Mouse (Mus musculus) spleen, adult 18-20 months (tissue): Measurements from ENCODE around the gene Adcy10.
A peak's percentile ranks its signal among the peaks of the same experiment; 100 is the strongest.

Experiments used
- DNase-seq, 2 experiments: peaks; one replicate each; pipeline ENCODE4 v3.0.0; 2022; ENCODE audit warnings: mixed read lengths in 2 of 2

Gene Adcy10

DNA sequence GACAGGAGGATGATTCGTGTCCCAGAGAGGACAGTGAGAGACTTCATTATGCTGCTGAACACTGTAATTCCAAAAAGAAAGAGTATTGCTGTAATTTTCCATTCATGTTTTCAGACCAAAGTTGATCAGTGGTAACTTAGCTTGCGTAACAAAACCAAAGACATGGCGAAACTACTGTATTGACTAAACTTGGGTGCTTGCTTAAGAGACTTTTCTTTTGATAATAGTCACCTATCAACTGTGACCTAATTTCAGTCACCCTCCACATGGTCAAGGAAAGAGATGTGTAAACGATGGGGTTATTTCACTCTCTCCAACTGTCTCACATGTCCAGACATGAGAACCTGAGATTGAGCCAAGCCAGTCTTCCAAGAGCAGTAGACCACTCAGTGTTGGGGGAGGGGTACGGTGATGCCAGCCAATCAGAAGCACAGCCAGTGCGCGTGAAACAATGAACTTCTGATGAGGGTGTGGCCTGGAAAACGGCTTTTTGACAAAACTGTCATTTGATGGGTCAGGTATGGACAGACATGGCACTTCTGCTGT, at the start of gene Adcy10:
TSS of gene Adcy10 (plus strand) at position 496 of the 546 bp plus-strand sequence.
- no peak for DNase-seq

- no peak for DNase-seq
Measured at GRCm38 (mm10) chr1:165438289-165439021, 46.5 kb upstream of the Adcy10 start.

- DNase-seq, result no peak
Measured at GRCm38 (mm10) chr1:165440788-165441187, 44.2 kb upstream of the Adcy10 start.

DNA sequence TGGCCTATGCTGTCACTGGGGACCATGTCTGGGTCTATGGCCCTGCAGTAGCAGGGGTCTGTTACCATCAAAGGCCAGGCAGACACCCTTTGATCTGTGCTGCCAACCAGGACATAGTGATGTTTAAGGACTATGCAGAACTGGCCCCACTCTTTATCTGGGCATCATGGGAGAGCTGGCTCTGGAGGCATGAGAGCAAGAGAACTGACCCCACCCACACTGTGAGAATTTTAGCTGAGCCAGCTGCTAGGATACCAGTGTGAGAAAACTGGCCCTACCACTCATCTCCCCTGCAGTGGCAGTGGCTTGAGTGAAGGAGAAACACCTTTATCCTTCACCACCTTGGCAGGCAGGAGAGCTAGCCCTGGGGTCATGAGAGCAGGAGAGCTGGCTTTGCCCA, 43.8 kb upstream of the Adcy10 start:
- no peak for DNase-seq

DNA sequence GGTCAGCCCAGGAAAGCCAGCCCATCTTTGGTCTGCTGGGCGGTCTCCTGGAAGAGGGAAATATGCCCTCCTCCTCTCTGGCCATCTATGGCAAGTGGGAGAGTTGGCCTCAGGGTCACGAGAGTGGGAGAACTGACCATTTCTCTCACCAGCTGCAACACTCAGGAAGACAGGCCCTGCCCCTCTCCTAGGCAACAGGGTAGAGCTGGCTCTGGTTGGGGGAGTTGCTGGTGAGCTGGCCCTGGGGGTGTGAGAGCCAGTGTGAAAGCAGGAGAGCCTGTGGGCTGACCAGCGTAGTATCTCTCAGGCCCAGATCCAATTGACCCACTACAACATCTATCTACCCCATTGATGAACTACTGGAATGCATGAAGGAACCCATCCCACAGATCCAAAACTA, 43.3 kb upstream of the Adcy10 start:
- no peak for DNase-seq

- DNase-seq, result no peak
Measured at GRCm38 (mm10) chr1:165459041-165459502, 25.9 kb upstream of the Adcy10 start.

DNA sequence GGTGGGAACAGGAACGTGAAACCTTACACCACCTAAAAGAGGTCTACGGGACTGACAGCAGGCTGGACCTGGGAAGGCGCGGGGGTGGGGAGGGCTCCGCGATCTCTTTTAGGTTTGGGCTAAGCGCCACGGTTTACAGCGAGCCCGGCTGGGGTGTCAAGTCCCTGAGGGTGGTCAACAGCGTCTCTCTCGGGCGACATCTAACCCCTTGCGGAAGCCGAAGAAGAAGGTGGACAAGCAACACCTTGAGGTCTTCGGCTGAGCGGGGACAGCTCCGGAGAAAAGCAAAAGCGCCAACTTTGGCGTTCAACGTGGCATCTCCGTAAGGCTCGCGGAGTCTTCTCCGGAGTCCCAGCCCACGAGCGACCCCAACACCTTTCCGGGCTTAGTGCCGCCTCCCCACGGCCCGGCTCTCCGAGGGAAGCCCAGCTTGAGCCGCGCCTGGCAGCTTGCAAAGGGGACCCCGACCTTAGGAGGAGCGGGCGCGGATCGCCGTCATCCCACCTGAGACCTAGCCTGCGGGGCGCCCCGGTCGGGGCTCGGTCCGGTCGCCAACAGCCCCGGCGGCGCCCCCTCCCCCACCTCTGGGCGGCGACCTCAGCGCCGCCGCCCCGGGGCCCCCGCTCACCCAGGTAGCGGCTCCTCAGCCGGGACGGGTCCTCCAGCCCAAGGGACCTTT, 25.3 kb upstream of the Adcy10 start:
- peak; percentile 42 to 58 for DNase-seq

DNA sequence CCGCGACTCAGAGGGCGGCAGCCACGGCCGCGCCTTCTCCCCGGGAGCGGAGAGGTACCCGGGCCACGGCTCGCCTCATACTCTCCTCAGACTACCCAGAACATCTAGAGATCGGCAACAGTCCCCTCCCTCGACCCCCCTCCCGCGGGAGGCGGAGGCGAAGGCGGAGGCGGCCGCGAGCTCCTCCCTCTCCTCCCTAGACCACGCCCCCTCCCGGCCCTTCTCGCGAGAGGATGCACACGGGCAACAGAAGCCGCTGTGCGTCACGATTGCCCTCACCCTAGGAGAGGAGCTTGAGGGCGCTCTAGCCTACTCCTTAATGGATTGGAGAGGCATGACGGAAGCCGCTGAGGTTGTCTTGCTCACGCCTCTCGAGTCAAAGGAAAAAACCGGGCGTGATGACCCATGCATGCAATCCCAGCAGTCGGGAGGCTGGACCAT, 24.6 kb upstream of the Adcy10 start, which contains the start of the genes Dcaf6 and Mpc2:
TSS of gene Dcaf6 (minus strand) at position 116 of the 441 bp plus-strand sequence.
TSS of gene Mpc2 (plus strand) at position 278 of the 441 bp plus-strand sequence.
- DNase-seq, result peak; percentile 100

- peak; percentile 99 for DNase-seq
Measured at GRCm38 (mm10) chr1:165460801-165461377, 24.1 kb upstream of the Adcy10 start.

GRCm38 (mm10) chr1:165461681-165462080, 23.3 kb upstream of the Adcy10 start:
- DNase-seq, result no peak

GRCm38 (mm10) chr1:165462861-165463260, 22.1 kb upstream of the Adcy10 start:
- DNase-seq, result no peak

- no peak for DNase-seq
Measured at GRCm38 (mm10) chr1:165464574-165464973, 20.4 kb upstream of the Adcy10 start.

GRCm38 (mm10) chr1:165468971-165469370, 16.0 kb upstream of the Adcy10 start:
- DNase-seq, result no peak

- DNase-seq, result no peak
Measured at GRCm38 (mm10) chr1:165469717-165470116, 15.3 kb upstream of the Adcy10 start.

- no peak for DNase-seq
Measured at GRCm38 (mm10) chr1:165471490-165471889, 13.5 kb upstream of the Adcy10 start.

GRCm38 (mm10) chr1:165486108-165486507, 1.1 kb downstream of the Adcy10 start:
- no peak for DNase-seq

DNA sequence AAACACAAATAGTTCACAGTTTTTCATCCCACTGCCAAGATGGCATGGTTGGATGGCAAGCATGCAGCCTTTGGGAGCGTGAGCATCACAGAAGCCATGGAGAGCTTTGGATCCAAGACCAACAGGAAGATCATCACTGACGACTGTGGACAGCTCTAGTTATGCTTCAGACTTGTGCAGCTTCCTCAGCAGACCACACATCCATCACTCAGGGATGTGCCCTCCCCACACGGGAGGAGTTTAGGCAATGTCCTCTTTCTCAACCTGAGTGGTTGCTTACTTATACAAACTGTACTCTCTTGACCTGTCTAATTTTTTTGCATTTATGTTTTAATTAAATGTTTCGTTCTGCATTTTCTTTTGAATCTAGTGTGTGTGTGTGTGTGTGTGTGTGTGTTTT, 4.2 kb downstream of the Adcy10 start:
- DNase-seq, result no peak

GRCm38 (mm10) chr1:165498856-165499255, 13.9 kb downstream of the Adcy10 start:
- DNase-seq, result no peak

DNA sequence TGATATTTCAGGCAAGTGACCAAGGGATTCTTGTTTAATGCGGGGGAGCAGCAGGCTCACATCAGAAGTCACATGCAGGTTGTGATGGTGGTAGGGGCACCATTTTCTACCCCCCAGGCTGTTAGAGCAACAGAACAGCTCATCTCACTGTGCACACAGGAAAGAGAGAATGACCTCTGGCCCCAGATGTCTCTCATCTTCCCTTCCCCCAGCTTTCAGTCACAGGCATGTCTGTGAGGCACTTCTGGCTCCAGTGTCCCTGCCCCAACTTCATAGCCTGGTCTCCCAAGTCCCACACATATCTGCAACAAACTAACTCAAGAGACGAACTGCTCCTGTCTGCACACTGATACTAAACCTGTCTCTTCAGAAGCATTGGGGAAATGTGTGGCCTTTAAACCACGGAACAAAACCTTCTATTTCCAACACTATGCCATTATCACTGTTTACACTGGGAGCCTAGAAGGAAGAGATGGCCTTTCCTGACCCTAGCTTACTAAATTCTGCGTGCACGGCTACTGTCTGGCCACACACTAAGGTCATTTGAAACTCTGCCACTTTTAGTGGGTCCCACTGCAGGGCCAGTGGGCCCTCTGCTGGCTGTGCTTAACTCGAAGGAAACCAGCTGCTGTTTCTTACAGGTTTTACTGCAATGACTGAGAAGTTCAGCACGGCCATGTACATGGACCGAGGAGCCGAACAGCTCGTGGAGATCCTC, 18.5 kb downstream of the Adcy10 start:
- peak in 1 of 2 experiments; percentile 31 for DNase-seq

- no peak for DNase-seq
Measured at GRCm38 (mm10) chr1:165506303-165506702, 21.3 kb downstream of the Adcy10 start.

DNA sequence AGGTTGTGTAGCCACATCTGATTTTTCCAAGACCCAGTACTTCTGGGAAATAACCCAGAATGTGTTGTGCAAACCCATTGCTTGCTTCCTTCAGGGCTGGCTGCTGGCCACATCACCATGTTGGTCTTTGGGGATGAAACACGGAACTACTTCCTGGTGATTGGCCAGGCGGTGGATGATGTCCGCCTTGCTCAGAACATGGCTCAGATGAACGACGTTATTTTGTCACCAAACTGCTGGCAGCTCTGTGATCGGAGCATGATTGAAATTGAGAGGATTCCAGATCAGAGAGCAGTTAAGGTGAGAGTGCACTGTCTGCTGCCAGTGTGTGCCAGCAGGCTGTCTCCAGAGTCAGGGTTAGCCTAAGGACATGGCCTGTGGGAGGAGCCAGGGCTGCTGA, 25.2 kb downstream of the Adcy10 start:
- no peak for DNase-seq

- no peak for DNase-seq
Measured at GRCm38 (mm10) chr1:165520716-165521115, 35.7 kb downstream of the Adcy10 start.
